Mouse (Mus musculus) midbrain, postnatal 0 days (tissue): ENCODE data around the gene Slc24a2. TPM values are rescaled to one million over a fixed set of nuclear protein-coding genes. Genes with fewer than 3 reads are reported as not detected.

Experiments used
- ATAC-seq: fragments of 200-750 bp; cut with Nextera tagmentation; 2 replicates; pipeline ENCODE4 v1.8.0; 2017; ENCODE audit warnings: moderate number of reproducible peaks, mild to moderate bottlenecking, moderate TSS enrichment, moderate library complexity; ENCODE audit not compliant: low FRiP score
- DNase-seq: peaks from one replicate; pipeline ENCODE4 v3.0.0-alpha.2; 2015; ENCODE audit warnings: low spot score
- H3K27ac ChIP-seq: fragments of 300-500 bp; sonication (generic); 2 replicates; pipeline ENCODE4 v1.5.1; 2014; ENCODE audit warnings: low read depth, mild to moderate bottlenecking, low read length, mixed read lengths
- H3K27me3 ChIP-seq: fragments of 300-500 bp; sonication (generic); 2 replicates; pipeline ENCODE4 v1.6.1; 2014; ENCODE audit warnings: low read length, control low read depth, mixed read lengths; ENCODE audit not compliant: insufficient read depth
- H3K36me3 ChIP-seq: fragments of 300-500 bp; sonication (generic); 2 replicates; pipeline ENCODE4 v1.6.1; 2014; ENCODE audit warnings: low read length, control low read depth, mixed read lengths; ENCODE audit not compliant: insufficient read depth
- H3K4me1 ChIP-seq: fragments of 300-500 bp; sonication (generic); 2 replicates; pipeline ENCODE4 v1.6.1; 2014; ENCODE audit warnings: mild to moderate bottlenecking, control low read depth, antibody characterized with exemption, low read length, mixed read lengths; ENCODE audit not compliant: insufficient read depth
- H3K4me2 ChIP-seq: fragments of 300-500 bp; sonication (generic); 2 replicates; pipeline ENCODE4 v1.6.1; 2014; ENCODE audit warnings: low read depth, mild to moderate bottlenecking, low read length, mixed read lengths; ENCODE audit not compliant: poor library complexity, severe bottlenecking
- H3K4me3 ChIP-seq: fragments of 300-500 bp; sonication (generic); 2 replicates; pipeline ENCODE4 v1.5.1; 2014; ENCODE audit warnings: low read depth, mild to moderate bottlenecking, low read length, moderate library complexity
- H3K9ac ChIP-seq: fragments of 300-500 bp; sonication (generic); replicated peaks from 2 replicates; pipeline ENCODE4 v1.6.1; 2014; ENCODE audit warnings: mild to moderate bottlenecking, low read length, moderate library complexity, mixed read lengths; ENCODE audit not compliant: poor library complexity, severe bottlenecking
- H3K9me3 ChIP-seq: fragments of 300-500 bp; sonication (generic); 2 replicates; pipeline ENCODE4 v1.6.1; 2016; ENCODE audit warnings: low read length, control low read depth
- CTCF ChIP-seq: IDR thresholded peaks from 2 replicates; pipeline ENCODE4 v1.5.1; 2016; ENCODE audit warnings: antibody characterized with exemption, mild to moderate bottlenecking
- WGBS: fragments of 180-500 bp; shearing (Covaris S2); extraction: QIAGEN DNeasy Blood & Tissue Kit; methylation state at CpG from one replicate; pipeline ENCODE4 v1.1.7; 2014; 5-methylcytosine and 5-hydroxymethylcytosine counted together
- polyA plus RNA-seq: library from polyadenylated mRNA; unstranded; fragments of >200 nt; fragmentation: Nextera tagmentation; extraction: Ambion mirVana; gene quantifications from 2 replicates; pipeline ENCODE4 v1.2.1, GENCODE M21; 2015
- total RNA-seq: library from RNA; depleted of rRNA; stranded (reverse); fragments of >200 nt; gene quantifications from 2 replicates; pipeline ENCODE4 v1.2.3, GENCODE M21; 2014

Gene Slc24a2
- total and polyA plus RNA-seq, 2 experiments from 2014 or later: 3.3 to 19.4 TPM

- DNase-seq (no peak), ATAC-seq (no peak)
- Histone ChIP-seq H3K27me3 (no peaks in the 10 kb centered on the region), H3K9me3 (no peaks in the 10 kb centered on the region), H3K36me3 (no peaks in the 10 kb centered on the region), H3K9ac (no peak overlapping the region), H3K4me1 (no peaks in the 10 kb centered on the region), H3K4me3 (no peak overlapping the region), H3K27ac (no peak overlapping the region), H3K4me2 (no peak overlapping the region)
- no peak for TF ChIP-seq CTCF
- 64% methylated on average over 5 of the region's 5 CpGs for WGBS
Measured at GRCm38 (mm10) chr4:87036507-87036906, 193.8 kb downstream of the Slc24a2 start.

- no peak for TF ChIP-seq CTCF
- no peaks in the 10 kb centered on the region for H3K4me1 ChIP-seq
- ATAC-seq (no peak), DNase-seq (no peak)
- no peaks in the 10 kb centered on the region for H3K36me3 ChIP-seq
- H3K27ac ChIP-seq: no peak overlapping the region
- no peaks in the 10 kb centered on the region for H3K27me3 ChIP-seq
- 90% methylated on average over 10 of the region's 10 CpGs for WGBS
- no peak overlapping the region for H3K9ac ChIP-seq
- H3K4me2 ChIP-seq: no peak overlapping the region
- no peak overlapping the region for H3K4me3 ChIP-seq
- no peaks in the 10 kb centered on the region for H3K9me3 ChIP-seq
Measured at GRCm38 (mm10) chr4:87035701-87036100, 194.6 kb downstream of the Slc24a2 start.

- TF ChIP-seq CTCF: no peak
- WGBS: 84% methylated on average over 8 of the region's 8 CpGs
- no peaks in the 10 kb centered on the region for H3K27me3 ChIP-seq
- H3K4me2 ChIP-seq: no peak overlapping the region
- no peak overlapping the region for H3K4me3 ChIP-seq
- DNase-seq (no peak), ATAC-seq (no peak)
- no peaks in the 10 kb centered on the region for H3K36me3 ChIP-seq
- H3K27ac ChIP-seq: no peak overlapping the region
- H3K4me1 ChIP-seq: no peaks in the 10 kb centered on the region
- H3K9me3 ChIP-seq: no peaks in the 10 kb centered on the region
- no peak overlapping the region for H3K9ac ChIP-seq
Measured at GRCm38 (mm10) chr4:87032632-87033031, 197.6 kb downstream of the Slc24a2 start.

GRCm38 (mm10) chr4:87031076-87031475 lies 199.2 kb downstream of the Slc24a2 start:
- H3K4me2 ChIP-seq: no peak overlapping the region
- no peak overlapping the region for H3K4me3 ChIP-seq
- no peak for TF ChIP-seq CTCF
- no peaks in the 10 kb centered on the region for H3K4me1 ChIP-seq
- WGBS: 91% methylated on average over 2 of the region's 2 CpGs
- no peaks in the 10 kb centered on the region for H3K9me3 ChIP-seq
- H3K9ac ChIP-seq: no peak overlapping the region
- ATAC-seq (no peak), DNase-seq (no peak)
- no peaks in the 10 kb centered on the region; the same call in 1 of the 2 replicates for H3K36me3 ChIP-seq
- no peak overlapping the region for H3K27ac ChIP-seq
- H3K27me3 ChIP-seq: no peaks in the 10 kb centered on the region

- peak; percentile 66 for DNase-seq
- H3K4me2 ChIP-seq: no peak overlapping the region
Measured at GRCm38 (mm10) chr4:87026311-87027151, 203.7 kb downstream of the Slc24a2 start.

GRCm38 (mm10) chr4:87024556-87024955 lies 205.7 kb downstream of the Slc24a2 start:
- no peak overlapping the region for H3K4me3 ChIP-seq
- H3K27ac ChIP-seq: no peak overlapping the region
- no peaks in the 10 kb centered on the region for H3K9me3 ChIP-seq
- TF ChIP-seq CTCF: no peak
- H3K36me3 ChIP-seq: no peaks in the 10 kb centered on the region; the same call in 1 of the 2 replicates
- DNase-seq: no peak
- H3K9ac ChIP-seq: no peak overlapping the region
- no peak overlapping the region for H3K4me2 ChIP-seq
- no peaks in the 10 kb centered on the region for H3K4me1 ChIP-seq
- WGBS: 80% methylated on average over 8 of the region's 8 CpGs
- no peaks in the 10 kb centered on the region for H3K27me3 ChIP-seq
- no peak for ATAC-seq

More at GRCm38 (mm10) chr4:87026311-87027151, 203.7 kb downstream of the Slc24a2 start:
- no peak overlapping the region for H3K27ac ChIP-seq
- H3K36me3 ChIP-seq: no peaks in the 10 kb centered on the region; the same call in 1 of the 2 replicates
- H3K27me3 ChIP-seq: no peaks in the 10 kb centered on the region
- peak; percentile 58; the same call in 1 of the 2 replicates for ATAC-seq
- no peak for TF ChIP-seq CTCF
- WGBS: 56% methylated on average over 14 of the region's 14 CpGs
- H3K9me3 ChIP-seq: no peaks in the 10 kb centered on the region
- no peak overlapping the region for H3K4me3 ChIP-seq
- no peaks in the 10 kb centered on the region for H3K4me1 ChIP-seq
- no peak overlapping the region for H3K9ac ChIP-seq
